Mouse (Mus musculus): ENCODE results near the gene Aldoc.

Aldoc gene

DNA sequence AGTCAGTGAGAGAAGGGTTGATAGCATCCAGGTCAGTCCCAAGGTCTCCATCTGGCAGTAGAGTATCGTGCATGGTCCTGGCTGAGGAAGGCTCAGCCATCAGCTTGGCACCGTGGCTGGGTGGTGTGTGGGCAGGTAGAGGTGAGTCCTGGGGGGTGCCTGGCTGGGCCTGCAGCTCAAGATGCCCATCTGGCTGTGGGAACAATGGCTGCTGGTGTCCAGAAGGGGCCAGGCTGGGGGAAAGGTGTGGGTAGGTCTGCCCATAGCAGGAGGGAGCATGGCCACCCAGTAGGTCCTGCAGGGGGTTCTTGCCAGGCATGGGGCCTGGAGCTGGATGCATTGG lies 38.0 kb downstream of the Aldoc start:
- no peak for DNase-seq (ENCODE audit: extremely low spot score)

DNA sequence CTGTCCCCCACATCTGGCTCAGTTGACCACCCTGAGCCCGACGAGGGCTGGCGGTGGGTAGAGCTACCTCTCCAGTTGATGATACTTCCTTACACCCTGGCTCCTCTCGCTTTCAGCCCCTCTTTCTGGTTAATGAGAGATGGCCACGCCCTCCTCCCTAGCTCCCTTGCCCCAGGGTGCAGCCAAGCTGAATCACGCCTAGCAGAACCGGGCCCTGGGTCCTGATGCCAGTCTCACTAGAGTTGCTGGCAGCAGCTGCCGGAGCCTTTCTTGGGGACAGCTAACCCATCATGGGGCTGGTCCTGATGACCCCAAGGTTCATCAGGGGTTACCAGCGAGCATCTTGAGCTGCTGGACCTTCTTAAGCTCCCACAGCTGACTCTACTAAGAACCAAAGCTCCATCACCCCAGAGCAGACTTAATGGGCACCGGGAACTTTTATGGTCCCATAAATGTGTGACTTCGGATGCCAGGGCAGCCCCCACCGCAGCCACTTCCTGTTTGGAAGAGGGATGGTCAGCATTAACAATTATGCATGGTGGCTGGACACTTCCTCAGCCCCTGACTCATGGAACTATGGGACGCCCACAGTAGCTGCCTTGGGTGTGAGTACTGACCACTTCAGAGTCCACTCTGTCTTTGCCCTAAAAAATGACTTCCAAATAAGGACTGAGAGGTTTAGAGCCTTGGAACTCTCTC lies 40.7 kb downstream of the Aldoc start:
- DNase-seq (ENCODE audit: extremely low spot score) = no peak

DNA sequence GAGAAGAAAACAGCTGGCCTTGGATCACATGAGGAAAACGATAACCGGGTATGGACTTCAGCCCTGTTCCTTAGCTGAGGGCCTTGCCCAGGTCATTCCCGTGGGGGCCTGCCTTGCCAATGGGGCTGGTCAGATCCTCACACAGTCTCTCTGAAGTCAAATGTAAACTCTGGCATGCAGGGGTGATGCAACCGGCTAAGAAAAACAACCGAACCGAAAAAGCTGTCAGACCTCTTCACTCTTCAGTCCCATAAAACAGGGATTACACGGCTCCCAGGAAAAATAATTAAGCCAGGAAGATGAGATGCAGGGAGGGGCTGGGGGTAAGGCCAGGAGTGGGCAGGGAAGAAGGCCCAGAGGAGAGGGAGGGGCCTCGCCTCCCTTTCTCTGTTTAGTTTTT lies 41.3 kb downstream of the Aldoc start:
- no peak for DNase-seq (ENCODE audit: extremely low spot score)

DNA sequence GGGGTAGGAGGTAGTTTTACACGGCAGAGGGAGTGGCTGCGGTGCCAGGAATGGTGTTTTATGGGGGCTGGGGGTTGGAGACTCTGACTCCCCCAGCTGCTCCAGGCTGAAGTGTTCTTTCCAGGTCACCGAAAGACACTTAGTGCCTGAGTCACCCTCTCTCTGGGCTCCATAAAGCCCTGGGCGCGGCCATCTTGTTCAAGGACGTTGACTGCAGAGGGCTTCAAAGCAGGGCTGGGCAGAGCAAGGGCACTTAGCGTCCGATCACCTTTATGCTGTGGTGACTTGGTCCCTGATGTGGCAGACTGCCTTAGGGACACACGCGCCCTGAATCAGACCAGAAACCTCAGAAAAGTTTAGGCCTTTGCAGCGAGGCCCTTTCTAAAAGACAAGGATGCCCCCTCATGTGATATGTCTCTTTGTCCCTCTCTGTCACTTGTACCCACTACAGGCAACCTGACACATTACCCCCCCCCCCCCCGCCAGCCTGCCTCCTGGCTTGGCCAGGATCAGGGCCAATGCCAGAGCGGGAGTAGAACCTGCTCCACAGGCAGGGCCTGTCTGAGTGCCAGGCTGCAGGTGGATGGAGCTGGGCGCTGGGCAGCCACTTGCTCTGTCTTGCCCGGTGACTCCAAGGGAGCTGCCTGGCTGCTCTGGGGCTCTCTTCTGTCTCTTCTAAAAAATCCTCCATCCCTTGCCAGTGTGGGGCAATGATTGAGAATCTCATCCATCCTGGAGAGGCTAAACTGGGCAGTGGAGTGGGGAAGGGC lies 44.9 kb downstream of the Aldoc start:
- no peak for DNase-seq (ENCODE audit: extremely low spot score)

DNA sequence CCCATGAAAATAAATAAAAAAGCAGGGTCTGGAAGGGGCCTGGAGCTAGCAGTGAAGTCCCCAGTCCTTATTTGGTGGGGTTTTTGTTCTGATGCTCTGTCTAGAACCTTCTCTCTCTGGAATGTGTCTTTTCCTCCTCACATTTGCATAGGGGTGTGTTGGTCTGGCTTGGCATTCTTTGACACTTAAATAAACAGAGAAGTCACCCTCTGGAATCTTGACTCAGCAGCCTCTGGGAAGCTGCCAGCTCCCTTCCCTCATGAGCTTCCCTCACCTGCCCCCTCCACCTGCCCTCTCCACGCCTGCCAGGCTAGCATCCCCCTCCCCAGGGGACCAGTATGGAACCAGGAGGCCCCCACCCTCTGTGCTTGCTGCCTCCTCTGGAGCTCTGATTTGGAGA lies 47.6 kb downstream of the Aldoc start:
- no peak for DNase-seq (ENCODE audit: extremely low spot score)

DNA sequence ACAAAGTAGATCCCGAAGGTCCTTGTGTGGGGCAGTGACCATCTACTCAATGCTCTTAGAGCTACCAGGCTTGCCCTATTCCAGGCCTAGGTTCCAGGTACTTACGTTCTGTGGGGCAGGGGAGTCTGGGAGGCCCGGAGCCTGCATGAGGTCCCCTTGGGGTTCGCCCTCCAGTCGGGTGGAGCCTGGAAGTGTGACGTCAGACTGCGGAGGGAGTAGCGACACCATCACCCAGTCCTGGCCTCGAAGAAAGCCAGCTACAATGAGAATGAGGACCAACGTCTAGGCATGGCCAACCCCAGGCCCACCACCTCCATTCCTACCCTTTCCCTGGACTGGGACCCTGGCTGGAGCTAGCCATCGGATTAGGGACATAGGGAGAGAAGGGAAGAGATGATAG lies 48.9 kb downstream of the Aldoc start:
- no peak for DNase-seq (ENCODE audit: extremely low spot score)

DNA sequence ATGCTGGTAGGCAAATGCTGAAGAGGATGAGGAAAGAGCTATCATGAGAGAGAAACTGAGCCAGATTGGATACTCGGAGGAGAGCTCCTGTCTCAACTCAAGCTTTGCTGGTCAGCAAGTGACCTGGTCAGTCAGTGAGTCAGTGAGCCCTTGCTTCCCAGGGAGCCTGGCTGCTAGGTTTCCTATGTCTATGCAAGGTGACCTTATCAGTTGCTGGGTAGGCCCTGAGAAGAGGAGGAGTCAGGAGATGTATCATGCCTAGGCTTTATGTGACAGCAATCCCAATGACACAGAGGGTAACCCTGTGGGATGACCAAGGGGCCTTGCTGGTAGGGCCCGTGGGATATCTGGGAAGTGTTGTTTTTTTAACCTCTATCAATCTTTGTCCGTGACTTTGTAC lies 49.4 kb downstream of the Aldoc start:
- no peak for DNase-seq (ENCODE audit: extremely low spot score)

DNA sequence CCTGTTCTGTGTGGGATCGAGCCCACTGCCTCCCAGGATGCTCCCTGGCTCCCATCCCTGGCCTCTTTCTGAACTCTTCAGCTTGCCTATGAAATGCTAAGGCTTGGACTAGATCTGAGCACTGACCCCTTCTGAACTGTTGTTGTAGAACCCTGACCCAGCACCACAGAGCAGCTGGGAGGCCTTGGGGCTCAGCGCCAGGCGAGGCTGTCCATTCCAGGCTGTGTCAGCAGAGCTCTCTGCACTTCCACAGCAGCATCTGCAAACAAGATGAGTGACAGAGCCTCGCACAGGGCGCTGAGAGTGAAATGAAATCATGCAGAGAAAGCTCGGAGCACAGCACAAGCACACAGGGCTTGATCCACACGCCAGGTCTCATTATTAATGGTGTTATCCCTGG lies 49.8 kb downstream of the Aldoc start:
- no peak for DNase-seq (ENCODE audit: extremely low spot score)

DNA sequence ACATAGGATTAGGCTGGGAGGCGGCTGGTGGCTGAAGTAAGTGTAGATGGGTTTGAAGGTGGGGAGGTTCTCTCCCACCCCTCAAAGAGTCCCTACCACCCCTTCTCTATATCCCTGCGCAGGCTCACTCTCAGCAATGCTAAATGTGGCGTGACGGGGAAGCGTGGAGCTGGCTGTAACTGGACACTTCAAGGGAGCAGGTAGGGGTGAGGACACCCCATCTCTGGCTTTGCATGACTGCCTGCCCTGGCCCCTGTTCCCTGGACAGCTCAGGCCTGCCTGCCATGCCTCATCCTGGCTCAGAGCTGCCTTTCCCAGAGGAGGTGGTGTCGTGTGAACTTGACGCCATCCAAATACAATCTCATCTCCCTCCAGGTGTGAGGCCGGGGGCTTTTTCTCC lies 51.4 kb downstream of the Aldoc start:
- no peak for DNase-seq (ENCODE audit: extremely low spot score)

All from embryo, embryonic 9.5 days (tissue).